Mouse (Mus musculus): ENCODE results near the gene Gnai3.
A peak's percentile ranks its signal among the peaks of the same experiment; 100 is the strongest.

Gnai3 gene

GRCm38 (mm10) chr3:108085281-108085720 lies 60.6 kb downstream of the Gnai3 start:
- DNase-seq (ENCODE audit: extremely low read depth, insufficient read length, low spot score): peak; percentile 88

DNA sequence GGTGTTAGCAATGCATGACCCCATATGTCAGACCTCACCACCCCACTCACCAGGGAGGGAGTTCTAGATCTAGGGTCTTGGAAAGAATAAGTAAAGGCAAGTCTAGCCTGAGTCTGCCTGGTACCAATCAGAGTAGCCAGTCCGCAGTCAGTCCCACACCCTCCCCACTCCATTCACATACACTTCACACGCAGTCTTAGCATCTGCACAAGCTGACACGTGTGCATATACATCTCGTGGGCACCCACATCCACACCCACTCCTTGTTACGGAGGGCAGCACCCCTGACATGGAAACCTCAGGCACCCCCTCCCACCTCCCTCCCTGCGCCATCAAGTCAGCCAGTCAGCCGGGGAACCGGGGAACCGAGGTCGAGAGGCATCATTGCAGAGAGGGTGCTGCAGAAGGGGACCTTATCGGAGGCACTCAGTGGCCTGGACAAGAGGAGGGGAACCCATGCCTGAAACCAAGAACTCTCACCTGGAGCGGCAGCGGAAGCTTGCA lies 61.1 kb downstream of the Gnai3 start:
- no peak for DNase-seq (ENCODE audit: extremely low read depth, insufficient read length, low spot score)

DNA sequence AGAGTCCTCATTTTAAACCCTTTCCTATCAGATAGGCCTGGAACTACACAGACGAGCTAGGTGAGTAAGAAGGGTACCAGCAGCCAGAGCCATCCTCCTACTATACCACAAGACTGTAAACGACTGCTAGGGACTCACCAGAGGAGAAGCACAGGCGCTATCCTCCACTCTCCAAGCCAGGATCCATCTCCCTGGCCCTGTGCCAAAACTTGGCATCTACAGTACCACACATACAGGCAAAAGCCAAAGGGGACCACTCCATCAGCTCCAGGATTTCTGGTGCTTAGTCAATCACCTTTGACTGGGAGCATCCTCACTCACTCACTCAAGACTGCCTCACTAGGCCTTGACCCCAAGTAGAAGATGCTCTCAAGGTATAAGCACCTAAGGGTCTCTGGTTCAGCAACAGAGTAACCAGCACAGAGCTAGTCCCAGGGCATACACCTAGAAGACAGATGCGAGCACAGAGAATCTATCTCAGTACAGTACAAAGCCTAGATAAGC lies 62.0 kb downstream of the Gnai3 start:
- no peak for DNase-seq (ENCODE audit: extremely low read depth, insufficient read length, low spot score)

- DNase-seq (ENCODE audit: extremely low read depth, insufficient read length, low spot score): no peak
Measured at GRCm38 (mm10) chr3:108083161-108083560, 62.8 kb downstream of the Gnai3 start.

GRCm38 (mm10) chr3:108082251-108082875 lies 63.6 kb downstream of the Gnai3 start:
- no peak for DNase-seq (ENCODE audit: extremely low read depth, insufficient read length, low spot score)

DNA sequence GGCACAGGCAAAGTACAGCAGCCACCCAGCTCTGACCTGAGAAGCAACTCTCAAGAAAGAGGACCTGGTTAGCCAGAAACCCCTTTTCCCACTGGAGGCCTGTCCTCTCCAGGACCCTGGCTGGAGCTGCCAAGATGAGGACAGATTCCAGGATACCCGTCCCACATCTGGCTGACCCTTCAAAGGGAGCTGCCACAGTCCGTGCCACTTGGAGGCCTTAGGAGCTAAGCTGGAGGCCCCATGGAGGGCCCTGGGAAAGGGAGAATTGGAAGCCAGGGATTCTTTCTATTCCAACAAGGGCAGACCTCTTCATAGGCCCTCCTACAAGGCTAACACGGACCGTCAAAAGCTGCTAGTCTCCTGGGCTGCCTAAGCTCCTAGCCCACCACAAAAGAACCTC lies 64.3 kb downstream of the Gnai3 start:
- DNase-seq (ENCODE audit: extremely low read depth, insufficient read length, low spot score): no peak

DNA sequence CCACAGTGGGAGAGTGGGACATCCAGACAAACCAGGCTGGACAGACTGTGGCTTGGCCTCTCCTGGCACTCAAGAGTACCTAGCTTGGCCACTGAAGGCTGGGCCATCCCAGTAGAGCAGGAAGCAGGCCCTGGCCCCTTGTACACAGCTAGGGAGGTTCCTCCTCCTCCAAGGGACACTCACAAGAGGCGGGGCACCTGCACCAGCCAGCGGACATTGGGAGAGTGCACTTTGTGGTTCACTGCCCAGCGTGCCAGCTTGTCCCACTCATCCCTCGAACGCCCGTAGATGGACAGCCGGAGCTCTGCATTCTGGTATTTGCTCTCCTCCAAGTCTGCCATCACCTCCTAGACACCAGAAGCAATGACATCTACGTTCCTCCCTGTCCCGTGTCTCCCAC lies 69.1 kb downstream of the Gnai3 start:
- no peak for DNase-seq (ENCODE audit: extremely low read depth, insufficient read length, low spot score)

- DNase-seq (ENCODE audit: extremely low read depth, insufficient read length, low spot score): no peak
Measured at GRCm38 (mm10) chr3:108072983-108073569, 72.9 kb downstream of the Gnai3 start.

- DNase-seq (ENCODE audit: extremely low read depth, insufficient read length, low spot score): peak; percentile 56
Measured at GRCm38 (mm10) chr3:108070295-108071293, 75.4 kb downstream of the Gnai3 start.

- no peak for DNase-seq (ENCODE audit: extremely low read depth, insufficient read length, low spot score)
Measured at GRCm38 (mm10) chr3:108069231-108069870, 76.6 kb downstream of the Gnai3 start.

GRCm38 (mm10) chr3:108068826-108069225 lies 77.1 kb downstream of the Gnai3 start:
- no peak for DNase-seq (ENCODE audit: extremely low read depth, insufficient read length, low spot score)

GRCm38 (mm10) chr3:108067370-108067934 lies 78.5 kb downstream of the Gnai3 start:
- DNase-seq (ENCODE audit: extremely low read depth, insufficient read length, low spot score): no peak

GRCm38 (mm10) chr3:108065551-108065950 lies 80.4 kb downstream of the Gnai3 start:
- DNase-seq (ENCODE audit: extremely low read depth, insufficient read length, low spot score): no peak

GRCm38 (mm10) chr3:108064672-108065071 lies 81.3 kb downstream of the Gnai3 start:
- no peak for DNase-seq (ENCODE audit: extremely low read depth, insufficient read length, low spot score)

- DNase-seq (ENCODE audit: extremely low read depth, insufficient read length, low spot score): no peak
Measured at GRCm38 (mm10) chr3:108062648-108063047, 83.3 kb downstream of the Gnai3 start.

GRCm38 (mm10) chr3:108061420-108061819 lies 84.5 kb downstream of the Gnai3 start:
- no peak for DNase-seq (ENCODE audit: extremely low read depth, insufficient read length, low spot score)

Data from 3134 (cell line).